Mouse (Mus musculus) heart, adult 2 months (tissue): ENCODE measurements around the gene 5530401A14Rik. TPM values are rescaled to one million over a fixed set of nuclear protein-coding genes. Genes with fewer than 3 reads are reported as not detected.

Source experiments
- DNase-seq, 2 experiments: peaks; one replicate each; pipeline ENCODE4 v3.0.0; 2021
- H3K27ac ChIP-seq: fragments of 200-600 bp; 2 replicates; pipeline ENCODE4 v1.8.1; 2022
- H3K27me3 ChIP-seq: fragments of 200-500 bp; 2 replicates; pipeline ENCODE4 v1.6.1; 2012; ENCODE audit warnings: mild to moderate bottlenecking, low read length, inconsistent platforms, mixed read lengths; ENCODE audit not compliant: control insufficient read depth, insufficient read depth
- H3K36me3 ChIP-seq: fragments of 200-500 bp; 2 replicates; pipeline ENCODE4 v1.6.1; 2012; ENCODE audit warnings: low read length, inconsistent platforms; ENCODE audit not compliant: control insufficient read depth, insufficient read depth
- H3K4me1 ChIP-seq: fragments of 200-500 bp; 2 replicates; pipeline ENCODE4 v1.6.1; 2011; ENCODE audit warnings: low read length; ENCODE audit not compliant: control insufficient read depth, insufficient read depth
- H3K4me3 ChIP-seq: fragments of 200-600 bp; 2 replicates; pipeline ENCODE4 v1.8.1; 2022
- H3K79me2 ChIP-seq: fragments of 200-500 bp; replicated peaks from 2 replicates; pipeline ENCODE4 v1.6.1; 2012; ENCODE audit warnings: mild to moderate bottlenecking, inconsistent platforms, low read length, moderate library complexity, mixed read lengths; ENCODE audit not compliant: control insufficient read depth, insufficient read depth
- H3K9ac ChIP-seq: fragments of 200-500 bp; 2 replicates; pipeline ENCODE4 v1.6.1; 2012; ENCODE audit warnings: low read depth, mild to moderate bottlenecking, control low read depth, inconsistent platforms, low read length, mixed read lengths
- CTCF ChIP-seq: fragments of 200-600 bp; IDR thresholded peaks from 2 replicates; pipeline ENCODE4 v1.8.1; 2022; ENCODE audit warnings: antibody characterized with exemption, mild to moderate bottlenecking, moderate library complexity
- EP300 ChIP-seq: fragments of 200-500 bp; IDR thresholded peaks from 2 replicates; pipeline ENCODE4 v1.6.1; 2011; ENCODE audit warnings: low read depth, low read length, control low read depth; ENCODE audit not compliant: insufficient read depth
- POLR2A ChIP-seq: fragments of 200-500 bp; IDR thresholded peaks from 2 replicates; pipeline ENCODE4 v1.6.1; 2011; ENCODE audit warnings: mild to moderate bottlenecking, low read depth, low read length, control low read depth; ENCODE audit not compliant: insufficient read depth
- WGBS: fragments of 180-500 bp; shearing (Covaris S2); methylation state at CpG from one replicate; pipeline ENCODE4 v1.1.7; 2018; 5-methylcytosine and 5-hydroxymethylcytosine counted together
- intact Hi-C: fragments of 180-260 bp; cut with DNase I; formaldehyde crosslinking; loops from one replicate; pipeline ENCODE4 v1.15.1; 2025
- polyA plus RNA-seq: library from polyadenylated mRNA; depleted of rRNA; stranded (reverse); fragments of >200 nt; gene quantifications from 2 replicates; pipeline ENCODE4 v1.2.3, GENCODE M21; 2012; rRNA removed
- total RNA-seq, 2 experiments: library from RNA; stranded (reverse); gene quantifications; 2 replicates each; pipeline ENCODE4 v1.2.3; 2021

5530401A14Rik gene
- total and polyA plus RNA-seq, 3 experiments = 0.08 to 0.11 TPM; not detected in 1

GRCm38 (mm10) chr11:81923096-81923495 is 62.6 kb downstream of the 5530401A14Rik start:
- 80% methylated on average over 2 of the region's 2 CpGs for WGBS
- intact Hi-C loops = no loop called here
- TF ChIP-seq EP300 (no peak), POLR2A (no peak), CTCF (no peak)

GRCm38 (mm10) chr11:81923626-81924025 is 63.2 kb downstream of the 5530401A14Rik start:
- no peak for DNase-seq
- Histone ChIP-seq H3K9ac (no peak overlapping the region), H3K27me3 (no peaks in the 10 kb centered on the region), H3K36me3 (no peaks in the 10 kb centered on the region), H3K79me2 (no peaks in the 10 kb centered on the region), H3K4me3 (no peak overlapping the region), H3K4me1 (no peaks in the 10 kb centered on the region), H3K27ac (no peak overlapping the region)
- TF ChIP-seq POLR2A = no peak
- intact Hi-C loops = no loop called here
- 84% methylated on average over 4 of the region's 4 CpGs for WGBS

More at GRCm38 (mm10) chr11:81923096-81923495, 62.6 kb downstream of the 5530401A14Rik start:
- Histone ChIP-seq H3K27ac (no peak overlapping the region), H3K4me1 (no peaks in the 10 kb centered on the region), H3K27me3 (no peaks in the 10 kb centered on the region), H3K9ac (no peak overlapping the region), H3K4me3 (no peak overlapping the region), H3K79me2 (no peaks in the 10 kb centered on the region), H3K36me3 (no peaks in the 10 kb centered on the region)
- no peak for DNase-seq

GRCm38 (mm10) chr11:81926393-81926792 is 65.9 kb downstream of the 5530401A14Rik start:
- Histone ChIP-seq H3K27me3 (no peaks in the 10 kb centered on the region), H3K4me1 (no peaks in the 10 kb centered on the region), H3K36me3 (no peaks in the 10 kb centered on the region), H3K9ac (no peak overlapping the region), H3K27ac (no peak overlapping the region), H3K4me3 (no peak overlapping the region), H3K79me2 (no peaks in the 10 kb centered on the region)
- DNase-seq = no peak
- intact Hi-C loops = no loop called here
- no peak for TF ChIP-seq EP300
- no peak for TF ChIP-seq CTCF
- no peak for TF ChIP-seq POLR2A

- Histone ChIP-seq H3K4me1 (peaks cover 5% of the 10 kb centered on the region; the same call in 1 of the 2 replicates), H3K27me3 (no peaks in the 10 kb centered on the region), H3K27ac (no peak overlapping the region), H3K9ac (no peak overlapping the region), H3K4me3 (no peak overlapping the region), H3K36me3 (no peaks in the 10 kb centered on the region), H3K79me2 (no peaks in the 10 kb centered on the region)
- intact Hi-C loops = no loop called here
- no peak for TF ChIP-seq CTCF
- no peak for TF ChIP-seq EP300
- TF ChIP-seq POLR2A = no peak
- no peak for DNase-seq
- 79% methylated on average over 1 of the region's 1 CpGs for WGBS
Observed at GRCm38 (mm10) chr11:81937516-81937915, 77.0 kb downstream of the 5530401A14Rik start.

GRCm38 (mm10) chr11:81940988-81941387 is 80.5 kb downstream of the 5530401A14Rik start:
- Histone ChIP-seq H3K27ac (no peak overlapping the region), H3K9ac (no peak overlapping the region), H3K4me3 (no peak overlapping the region), H3K27me3 (no peaks in the 10 kb centered on the region), H3K36me3 (no peaks in the 10 kb centered on the region), H3K79me2 (no peaks in the 10 kb centered on the region), H3K4me1 (peaks cover 5% of the 10 kb centered on the region; the same call in 1 of the 2 replicates)
- WGBS = 25% methylated on average over 1 of the region's 1 CpGs
- intact Hi-C loops = no loop called here
- DNase-seq = peak; percentile 14 to 22
- TF ChIP-seq POLR2A (no peak), CTCF (peak; percentile 65), EP300 (0 out of 2 replicates have a peak, but pooled peaks have one; percentile 47)

GRCm38 (mm10) chr11:81942167-81942566 is 81.7 kb downstream of the 5530401A14Rik start:
- no peak overlapping the region for H3K4me3 ChIP-seq
- TF ChIP-seq EP300 (0 out of 2 replicates have a peak, but pooled peaks have one; percentile 41), POLR2A (no peak), CTCF (no peak)
- H3K4me1 ChIP-seq = peaks cover 5% of the 10 kb centered on the region; the same call in 1 of the 2 replicates
- H3K27ac ChIP-seq = no peak overlapping the region
- intact Hi-C loops = no loop called here
- DNase-seq = peak in 1 of 2 experiments; percentile 10
- no peaks in the 10 kb centered on the region for H3K27me3 ChIP-seq
- 38% methylated on average over 1 of the region's 1 CpGs for WGBS
- no peaks in the 10 kb centered on the region for H3K36me3 ChIP-seq
- no peaks in the 10 kb centered on the region for H3K79me2 ChIP-seq
- no peak overlapping the region for H3K9ac ChIP-seq

Other genes with a start within 250 kb of the 5530401A14Rik start
- gene Asic2, start 107.8 kb downstream of the 5530401A14Rik start, total RNA-seq = not detected
- gene Asic2, start 107.8 kb downstream of the 5530401A14Rik start, polyA plus RNA-seq = 0.06 TPM in 1 of 2 replicates, not detected in the other
- gene Ccl2, start 174.9 kb downstream of the 5530401A14Rik start, total RNA-seq = 1 to 10 TPM; 1.1 to 1.6 TPM
- 4.6 and 5.5 TPM in 2 replicates for gene Ccl2, start 174.9 kb downstream of the 5530401A14Rik start, polyA plus RNA-seq
- not detected for gene Gm17268, start 177.9 kb downstream of the 5530401A14Rik start, total RNA-seq
- gene Gm17268, start 177.9 kb downstream of the 5530401A14Rik start, polyA plus RNA-seq = not detected in 2 replicates
- gene Ccl7, start 185.0 kb downstream of the 5530401A14Rik start, total RNA-seq = 1 to 10 TPM in 1 of 2 experiments, under 1 TPM in 1; 0.68 to 1.7 TPM
- 1.1 and 1.4 TPM in 2 replicates for gene Ccl7, start 185.0 kb downstream of the 5530401A14Rik start, polyA plus RNA-seq
- 1 to 10 TPM; 1.7 to 3.6 TPM for gene Ccl11, start 197.2 kb downstream of the 5530401A14Rik start, total RNA-seq
- 3.1 and 5.9 TPM in 2 replicates for gene Ccl11, start 197.2 kb downstream of the 5530401A14Rik start, polyA plus RNA-seq
- 1 to 10 TPM in 1 of 2 experiments, not detected in 1; 1.9 TPM for gene Ccl12, start 241.2 kb downstream of the 5530401A14Rik start, total RNA-seq
- gene Ccl12, start 241.2 kb downstream of the 5530401A14Rik start, polyA plus RNA-seq = 1.7 and 1.8 TPM in 2 replicates